Mouse (Mus musculus) heart, adult 2 months (tissue): ENCODE results near the gene Diaph2.

Source experiments
- EP300 ChIP-seq: fragments of 200-500 bp; IDR thresholded peaks from 2 replicates; pipeline ENCODE4 v1.6.1; 2011; ENCODE audit warnings: low read depth, low read length, control low read depth; ENCODE audit not compliant: insufficient read depth
- POLR2A ChIP-seq: fragments of 200-500 bp; IDR thresholded peaks from 2 replicates; pipeline ENCODE4 v1.6.1; 2011; ENCODE audit warnings: mild to moderate bottlenecking, low read depth, low read length, control low read depth; ENCODE audit not compliant: insufficient read depth

GRCm38 (mm10) chrX:130235167-130235566 is 485.6 kb downstream of the Diaph2 start:
- no peak for TF ChIP-seq EP300
- no peak for TF ChIP-seq POLR2A
